Comparison of ENCODE assay signal across 24 mouse cellular contexts in the genomic region with DNA sequence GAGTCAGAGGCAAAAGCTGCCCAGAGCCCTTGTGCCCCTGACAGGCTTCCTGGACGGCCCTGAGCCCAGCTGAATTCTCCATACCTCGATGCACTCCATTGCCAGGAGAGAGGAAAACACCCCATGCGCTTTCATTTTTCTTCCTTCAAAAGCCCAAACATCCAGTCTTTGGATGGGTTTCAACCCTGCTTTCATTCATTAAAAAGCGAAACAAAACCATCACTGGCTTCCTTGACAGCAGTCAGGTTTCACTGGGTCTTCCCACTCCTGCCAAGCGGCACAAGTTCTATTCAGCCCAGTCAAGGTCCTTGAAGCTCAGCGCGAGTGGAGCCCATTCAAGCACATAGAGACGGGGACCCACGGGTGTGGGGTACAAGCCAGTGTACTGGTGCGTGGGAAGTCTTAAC.
DNase-seq lines count a peak whose midpoint lies in the region; ATAC-seq lines count a peak whose summit lies in the region.
"Had no signal": no experiment of that assay in that cellular context is flagged by ENCODE, and none has a peak within 500 bp of the region (broad histone marks: within the 10 kb centered on the region; RNA-seq: fewer than 3 reads in every experiment).

No protein-coding gene starts in this region.

- no peak overlapping the region for H3K4me2 ChIP-seq in embryonic facial prominence, embryonic 15.5 days (replicated peaks)
- no peak overlapping the region for H3K4me2 ChIP-seq in hindbrain, embryonic 15.5 days
- no peak overlapping the region for H3K4me2 ChIP-seq in midbrain, embryonic 14.5 days (ENCODE audit: low read length)
- H3K4me2 ChIP-seq in midbrain, embryonic 13.5 days (replicated peaks): no peak overlapping the region
- H3K4me2 ChIP-seq: intestine, embryonic 15.5 days; limb, embryonic 13.5 days; neural tube, embryonic 15.5 days had no signal

- H3K9me3 ChIP-seq in embryonic facial prominence, embryonic 15.5 days (replicated peaks): no peaks in the 10 kb centered on the region
- no peaks in the 10 kb centered on the region for H3K9me3 ChIP-seq in embryonic facial prominence, embryonic 10.5 days
- no peaks in the 10 kb centered on the region for H3K9me3 ChIP-seq in hindbrain, embryonic 15.5 days
- no peaks in the 10 kb centered on the region for H3K9me3 ChIP-seq in hindbrain, embryonic 10.5 days
- no peaks in the 10 kb centered on the region for H3K9me3 ChIP-seq in midbrain, embryonic 14.5 days (ENCODE audit: control insufficient read depth, low read length)
- no peaks in the 10 kb centered on the region for H3K9me3 ChIP-seq in midbrain, embryonic 13.5 days
- H3K9me3 ChIP-seq: heart, embryonic 10.5 days; intestine, embryonic 15.5 days; limb, embryonic 13.5 days; neural tube, embryonic 15.5 days had no signal

- no peak for ATAC-seq in embryonic facial prominence, embryonic 15.5 days (ENCODE audit: insufficient number of reproducible peaks, low FRiP score, low TSS enrichment, low read depth)
- ATAC-seq in hindbrain, embryonic 15.5 days (ENCODE audit: low FRiP score, low read depth): peak; percentile 56; the same call in 1 of the 2 replicates
- 0 out of 2 replicates have a peak, but pooled peaks have one; percentile 55 for ATAC-seq in midbrain, embryonic 14.5 days (ENCODE audit: low FRiP score, low TSS enrichment)
- ATAC-seq in midbrain, embryonic 13.5 days: no peak
- ATAC-seq: CD4-positive, CD25-positive, alpha-beta regulatory T cell, adult 4 months; intestine, embryonic 15.5 days had no signal

- no peak overlapping the region for H3K9ac ChIP-seq in embryonic facial prominence, embryonic 15.5 days
- no peak overlapping the region for H3K9ac ChIP-seq in hindbrain, embryonic 15.5 days
- no peak overlapping the region for H3K9ac ChIP-seq in midbrain, embryonic 14.5 days (replicated peaks; ENCODE audit: low read length)
- no peak overlapping the region for H3K9ac ChIP-seq in midbrain, embryonic 13.5 days (replicated peaks)
- H3K9ac ChIP-seq: intestine, embryonic 15.5 days; limb, embryonic 13.5 days; liver, embryonic 14.5 days; neural tube, embryonic 15.5 days had no signal

- H3K36me3 ChIP-seq in embryonic facial prominence, embryonic 15.5 days: no peaks in the 10 kb centered on the region
- H3K36me3 ChIP-seq in embryonic facial prominence, embryonic 10.5 days (replicated peaks): no peaks in the 10 kb centered on the region
- H3K36me3 ChIP-seq in hindbrain, embryonic 15.5 days: no peaks in the 10 kb centered on the region
- H3K36me3 ChIP-seq in hindbrain, embryonic 10.5 days: no peaks in the 10 kb centered on the region
- H3K36me3 ChIP-seq in midbrain, embryonic 14.5 days (ENCODE audit: control insufficient read depth, insufficient read depth, low read length): no peaks in the 10 kb centered on the region
- no peaks in the 10 kb centered on the region for H3K36me3 ChIP-seq in midbrain, embryonic 13.5 days
- H3K36me3 ChIP-seq: heart, embryonic 10.5 days; intestine, embryonic 15.5 days; limb, embryonic 13.5 days; neural tube, embryonic 15.5 days had no signal

- H3K4me1 ChIP-seq in embryonic facial prominence, embryonic 15.5 days: no peaks in the 10 kb centered on the region
- no peaks in the 10 kb centered on the region for H3K4me1 ChIP-seq in embryonic facial prominence, embryonic 10.5 days
- H3K4me1 ChIP-seq in hindbrain, embryonic 15.5 days (replicated peaks): no peaks in the 10 kb centered on the region
- H3K4me1 ChIP-seq in hindbrain, embryonic 10.5 days (replicated peaks): 0 out of 2 replicates have a peak, but pooled peaks cover 3% of the 10 kb centered on the region
- no peaks in the 10 kb centered on the region for H3K4me1 ChIP-seq in midbrain, embryonic 14.5 days (ENCODE audit: control insufficient read depth, insufficient read depth, low read length)
- H3K4me1 ChIP-seq in midbrain, embryonic 13.5 days (replicated peaks): no peaks in the 10 kb centered on the region
- H3K4me1 ChIP-seq: heart, embryonic 10.5 days; intestine, embryonic 15.5 days; neural tube, embryonic 15.5 days had no signal

- no peak for DNase-seq in embryonic facial prominence, embryonic 10.5 days (ENCODE audit: low spot score)
- no peak for DNase-seq in hindbrain, embryonic 10.5 days (ENCODE audit: low spot score)
- peak; percentile 25 for DNase-seq in midbrain, embryonic 14.5 days
- DNase-seq in kidney, postnatal 10 days: peak; percentile 41
- no peak for DNase-seq in adrenal gland, postnatal 4 days (ENCODE audit: low spot score in 2 of 2)
- DNase-seq: adrenal gland, postnatal 10 days; cerebellum, adult 18-20 months; cerebellum, postnatal 36 days; gastrocnemius, postnatal 25 days; heart, postnatal 14 days; layer of hippocampus, adult 9-11 months; lung, postnatal 10 days; retina, postnatal 1 day; thymus, postnatal 4 days had no signal

- WGBS in embryonic facial prominence, embryonic 15.5 days: 75% methylated on average over 10 of the region's 10 CpGs
- 89% methylated on average over 10 of the region's 10 CpGs for WGBS in embryonic facial prominence, embryonic 10.5 days
- WGBS in hindbrain, embryonic 15.5 days: 40% methylated on average over 10 of the region's 10 CpGs
- 55% methylated on average over 10 of the region's 10 CpGs for WGBS in hindbrain, embryonic 10.5 days
- WGBS in midbrain, embryonic 14.5 days: 42% methylated on average over 10 of the region's 10 CpGs
- WGBS in midbrain, embryonic 13.5 days: 60% methylated on average over 10 of the region's 10 CpGs

- H3K27me3 ChIP-seq in embryonic facial prominence, embryonic 15.5 days: no peaks in the 10 kb centered on the region
- H3K27me3 ChIP-seq in embryonic facial prominence, embryonic 10.5 days (replicated peaks; ENCODE audit: low read depth, poor library complexity, severe bottlenecking): no peaks in the 10 kb centered on the region
- no peaks in the 10 kb centered on the region for H3K27me3 ChIP-seq in hindbrain, embryonic 15.5 days
- H3K27me3 ChIP-seq in hindbrain, embryonic 10.5 days (ENCODE audit: insufficient read depth, poor library complexity, severe bottlenecking): no peaks in the 10 kb centered on the region
- no peaks in the 10 kb centered on the region for H3K27me3 ChIP-seq in midbrain, embryonic 14.5 days (ENCODE audit: control insufficient read depth, insufficient read depth, low read length)
- H3K27me3 ChIP-seq in midbrain, embryonic 13.5 days: no peaks in the 10 kb centered on the region
- H3K27me3 ChIP-seq: intestine, embryonic 15.5 days; limb, embryonic 13.5 days; neural tube, embryonic 15.5 days had no signal

- H3K4me3 ChIP-seq in embryonic facial prominence, embryonic 15.5 days (replicated peaks): no peak overlapping the region
- H3K4me3 ChIP-seq in embryonic facial prominence, embryonic 10.5 days: no peak overlapping the region
- no peak overlapping the region for H3K4me3 ChIP-seq in hindbrain, embryonic 15.5 days
- no peak overlapping the region for H3K4me3 ChIP-seq in hindbrain, embryonic 10.5 days
- no peak overlapping the region for H3K4me3 ChIP-seq in midbrain, embryonic 14.5 days (replicated peaks; ENCODE audit: low read depth, low read length)
- no peak overlapping the region for H3K4me3 ChIP-seq in midbrain, embryonic 13.5 days (replicated peaks)
- H3K4me3 ChIP-seq: heart, embryonic 10.5 days; intestine, embryonic 15.5 days; limb, embryonic 13.5 days; myocyte; neural tube, embryonic 15.5 days had no signal

- 0 out of 2 replicates have a peak overlapping the region, but pooled peaks have one; percentile 0 for H3K27ac ChIP-seq in embryonic facial prominence, embryonic 15.5 days (replicated peaks)
- no peak overlapping the region for H3K27ac ChIP-seq in embryonic facial prominence, embryonic 10.5 days (replicated peaks)
- H3K27ac ChIP-seq in hindbrain, embryonic 15.5 days (replicated peaks): no peak overlapping the region
- H3K27ac ChIP-seq in hindbrain, embryonic 10.5 days: no peak overlapping the region
- H3K27ac ChIP-seq in midbrain, embryonic 14.5 days (replicated peaks; ENCODE audit: low read depth, low read length): no peak overlapping the region
- H3K27ac ChIP-seq in midbrain, embryonic 13.5 days: no peak overlapping the region
- H3K27ac ChIP-seq: heart, embryonic 10.5 days; intestine, embryonic 15.5 days; limb, embryonic 13.5 days; liver, embryonic 14.5 days; neural tube, embryonic 15.5 days had no signal

Comparison
In these comparisons a context has a peak if more than half of its experiments do, and no peak if none do; other contexts are left out.
1. ATAC-seq: peak in hindbrain, embryonic 15.5 days (single experiment) and midbrain, embryonic 14.5 days (single experiment); none in embryonic facial prominence, embryonic 15.5 days (single experiment) and midbrain, embryonic 13.5 days (single experiment).
2. DNase-seq: peak in midbrain, embryonic 14.5 days (single experiment) and kidney, postnatal 10 days (single experiment); none in embryonic facial prominence, embryonic 10.5 days (single experiment), hindbrain, embryonic 10.5 days (single experiment) and adrenal gland, postnatal 4 days (0 of 2).